Mouse (Mus musculus): ENCODE data around the gene Gstm1.

Gstm1 gene

GRCm38 (mm10) chr3:107964026-107964425 lies 53.7 kb downstream of the Gstm1 start:
- DNase-seq = no peak

Data from lung, postnatal 36 days (tissue).